Mouse (Mus musculus) heart, adult 2 months (tissue): ENCODE measurements around the gene Tenm4. TPM values are rescaled to one million over a fixed set of nuclear protein-coding genes. Genes with fewer than 3 reads are reported as not detected.

Experiments used
- DNase-seq, 2 experiments: peaks; one replicate each; pipeline ENCODE4 v3.0.0; 2021
- H3K27ac ChIP-seq: fragments of 200-600 bp; 2 replicates; pipeline ENCODE4 v1.8.1; 2022
- H3K27me3 ChIP-seq: fragments of 200-500 bp; 2 replicates; pipeline ENCODE4 v1.6.1; 2012; ENCODE audit warnings: mild to moderate bottlenecking, low read length, inconsistent platforms, mixed read lengths; ENCODE audit not compliant: control insufficient read depth, insufficient read depth
- H3K36me3 ChIP-seq: fragments of 200-500 bp; 2 replicates; pipeline ENCODE4 v1.6.1; 2012; ENCODE audit warnings: low read length, inconsistent platforms; ENCODE audit not compliant: control insufficient read depth, insufficient read depth
- H3K4me1 ChIP-seq: fragments of 200-500 bp; 2 replicates; pipeline ENCODE4 v1.6.1; 2011; ENCODE audit warnings: low read length; ENCODE audit not compliant: control insufficient read depth, insufficient read depth
- H3K4me3 ChIP-seq: fragments of 200-600 bp; 2 replicates; pipeline ENCODE4 v1.8.1; 2022
- H3K79me2 ChIP-seq: fragments of 200-500 bp; replicated peaks from 2 replicates; pipeline ENCODE4 v1.6.1; 2012; ENCODE audit warnings: mild to moderate bottlenecking, inconsistent platforms, low read length, moderate library complexity, mixed read lengths; ENCODE audit not compliant: control insufficient read depth, insufficient read depth
- H3K9ac ChIP-seq: fragments of 200-500 bp; 2 replicates; pipeline ENCODE4 v1.6.1; 2012; ENCODE audit warnings: low read depth, mild to moderate bottlenecking, control low read depth, inconsistent platforms, low read length, mixed read lengths
- CTCF ChIP-seq: fragments of 200-600 bp; IDR thresholded peaks from 2 replicates; pipeline ENCODE4 v1.8.1; 2022; ENCODE audit warnings: antibody characterized with exemption, mild to moderate bottlenecking, moderate library complexity
- EP300 ChIP-seq: fragments of 200-500 bp; IDR thresholded peaks from 2 replicates; pipeline ENCODE4 v1.6.1; 2011; ENCODE audit warnings: low read depth, low read length, control low read depth; ENCODE audit not compliant: insufficient read depth
- POLR2A ChIP-seq: fragments of 200-500 bp; IDR thresholded peaks from 2 replicates; pipeline ENCODE4 v1.6.1; 2011; ENCODE audit warnings: mild to moderate bottlenecking, low read depth, low read length, control low read depth; ENCODE audit not compliant: insufficient read depth
- WGBS: fragments of 180-500 bp; shearing (Covaris S2); methylation state at CpG from one replicate; pipeline ENCODE4 v1.1.7; 2018; 5-methylcytosine and 5-hydroxymethylcytosine counted together
- intact Hi-C: fragments of 180-260 bp; cut with DNase I; formaldehyde crosslinking; loops from one replicate; pipeline ENCODE4 v1.15.1; 2025
- polyA plus RNA-seq: library from polyadenylated mRNA; depleted of rRNA; stranded (reverse); fragments of >200 nt; gene quantifications from 2 replicates; pipeline ENCODE4 v1.2.3, GENCODE M21; 2012
- total RNA-seq, 2 experiments: library from RNA; stranded (reverse); gene quantifications; 2 replicates each; pipeline ENCODE4 v1.2.3; 2021

The Tenm4 gene
- total and polyA plus RNA-seq, 3 experiments, result 0.34 to 1.3 (median 0.74) TPM

- H3K9ac ChIP-seq, result no peak overlapping the region
- no peaks in the 10 kb centered on the region for H3K4me1 ChIP-seq
- H3K79me2 ChIP-seq, result no peaks in the 10 kb centered on the region
- H3K27ac ChIP-seq, result no peak overlapping the region
- 81% methylated on average over 6 of the region's 6 CpGs for WGBS
- no peaks in the 10 kb centered on the region for H3K27me3 ChIP-seq
- no peak for TF ChIP-seq POLR2A
- TF ChIP-seq EP300, result no peak
- TF ChIP-seq CTCF, result no peak
- H3K4me3 ChIP-seq, result no peak overlapping the region
- DNase-seq, result no peak
- intact Hi-C loops, result no loop called here
- H3K36me3 ChIP-seq, result no peaks in the 10 kb centered on the region
Observed at GRCm38 (mm10) chr7:96390034-96390670, 219.1 kb downstream of the Tenm4 start.

DNA sequence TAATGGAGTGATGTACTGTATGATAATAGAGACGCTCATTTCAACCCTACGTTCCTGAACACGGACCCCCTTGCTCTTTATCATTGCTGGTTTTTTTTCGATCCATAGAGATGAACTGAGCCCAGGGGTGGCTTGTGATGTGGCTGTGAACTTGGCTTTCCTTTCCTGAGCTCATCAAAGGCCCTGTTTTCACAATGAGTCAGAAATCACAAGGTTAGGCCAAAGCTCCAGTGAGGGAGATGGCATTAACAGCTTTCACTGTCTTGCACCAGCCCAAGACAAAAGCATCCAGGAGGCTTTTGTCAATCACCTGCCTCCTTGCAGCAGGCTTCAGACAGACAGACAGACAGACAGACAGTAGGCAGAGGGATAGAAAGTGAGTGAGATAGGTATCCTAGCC, 219.8 kb downstream of the Tenm4 start:
- H3K4me1 ChIP-seq, result no peaks in the 10 kb centered on the region
- DNase-seq, result no peak
- intact Hi-C loops, result no loop called here
- H3K27me3 ChIP-seq, result no peaks in the 10 kb centered on the region
- WGBS, result 90% methylated on average over 4 of the region's 4 CpGs
- no peaks in the 10 kb centered on the region for H3K36me3 ChIP-seq
- no peak overlapping the region for H3K27ac ChIP-seq
- H3K9ac ChIP-seq, result no peak overlapping the region
- H3K4me3 ChIP-seq, result no peak overlapping the region
- no peak for TF ChIP-seq EP300
- TF ChIP-seq POLR2A, result no peak
- TF ChIP-seq CTCF, result no peak
- no peaks in the 10 kb centered on the region for H3K79me2 ChIP-seq

- intact Hi-C loops, result no loop called here
Observed at GRCm38 (mm10) chr7:96391797-96392472, 220.9 kb downstream of the Tenm4 start.

DNA sequence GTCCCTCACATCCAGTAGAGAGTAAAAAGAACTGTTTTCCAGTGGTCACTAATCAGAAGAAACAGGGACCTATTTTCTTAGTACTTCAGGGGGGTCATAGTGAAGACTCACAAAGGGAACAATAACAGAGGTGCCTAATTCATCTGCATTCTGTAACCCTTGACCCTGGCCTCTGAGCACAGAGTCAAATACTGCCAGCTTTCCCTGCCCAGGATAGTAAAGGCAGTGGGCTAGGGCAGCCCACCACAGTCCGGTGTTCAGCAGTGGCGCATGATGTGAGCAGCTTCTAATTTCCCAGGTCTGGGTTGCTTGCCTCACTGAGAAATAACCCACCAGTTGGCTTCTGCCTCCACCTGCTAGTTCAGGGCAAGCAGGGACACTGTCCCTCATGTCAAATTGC, 221.6 kb downstream of the Tenm4 start:
- TF ChIP-seq POLR2A (no peak), EP300 (no peak), CTCF (no peak)
- no peaks in the 10 kb centered on the region for H3K79me2 ChIP-seq
- H3K4me1 ChIP-seq, result no peaks in the 10 kb centered on the region
- 91% methylated on average over 2 of the region's 2 CpGs for WGBS
- H3K9ac ChIP-seq, result no peak overlapping the region
- no peaks in the 10 kb centered on the region for H3K27me3 ChIP-seq
- DNase-seq, result no peak
- no peak overlapping the region for H3K27ac ChIP-seq
- H3K4me3 ChIP-seq, result no peak overlapping the region
- intact Hi-C loops, result no loop called here
- H3K36me3 ChIP-seq, result no peaks in the 10 kb centered on the region

More at GRCm38 (mm10) chr7:96391797-96392472, 220.9 kb downstream of the Tenm4 start:
- Histone ChIP-seq H3K9ac (no peak overlapping the region), H3K79me2 (no peaks in the 10 kb centered on the region), H3K36me3 (no peaks in the 10 kb centered on the region), H3K4me1 (no peaks in the 10 kb centered on the region), H3K27ac (no peak overlapping the region), H3K27me3 (no peaks in the 10 kb centered on the region), H3K4me3 (no peak overlapping the region)
- 91% methylated on average over 6 of the region's 6 CpGs for WGBS
- DNase-seq, result no peak
- TF ChIP-seq POLR2A (no peak), CTCF (no peak), EP300 (no peak)

DNA sequence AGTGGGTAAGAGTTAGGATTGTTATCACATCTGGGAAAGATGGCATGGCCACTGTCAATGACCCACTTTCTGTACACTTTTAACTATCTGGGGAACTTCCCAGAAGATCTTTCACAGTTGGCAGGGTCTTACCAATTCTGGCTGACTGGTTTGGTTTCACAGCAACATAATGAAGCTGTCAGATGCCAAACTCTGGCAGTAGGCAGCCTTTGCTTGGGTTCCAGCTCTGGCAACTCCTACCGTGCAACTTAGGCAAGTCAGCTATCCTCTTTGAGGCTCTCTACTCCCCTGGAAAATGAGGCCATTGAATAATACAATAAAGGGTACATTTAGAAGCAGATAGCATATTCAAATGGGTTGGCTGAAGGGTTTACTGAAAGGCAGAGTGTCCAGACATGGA, 226.9 kb downstream of the Tenm4 start:
- intact Hi-C loops, result no loop called here
- H3K27ac ChIP-seq, result no peak overlapping the region
- WGBS, result 53% methylated on average over 1 of the region's 1 CpGs
- no peak for DNase-seq
- no peak overlapping the region for H3K4me3 ChIP-seq
- H3K79me2 ChIP-seq, result no peaks in the 10 kb centered on the region
- no peaks in the 10 kb centered on the region for H3K27me3 ChIP-seq
- no peaks in the 10 kb centered on the region; the same call in 1 of the 2 replicates for H3K4me1 ChIP-seq
- no peak overlapping the region for H3K9ac ChIP-seq
- TF ChIP-seq EP300 (no peak), POLR2A (no peak), CTCF (no peak)
- H3K36me3 ChIP-seq, result no peaks in the 10 kb centered on the region

DNA sequence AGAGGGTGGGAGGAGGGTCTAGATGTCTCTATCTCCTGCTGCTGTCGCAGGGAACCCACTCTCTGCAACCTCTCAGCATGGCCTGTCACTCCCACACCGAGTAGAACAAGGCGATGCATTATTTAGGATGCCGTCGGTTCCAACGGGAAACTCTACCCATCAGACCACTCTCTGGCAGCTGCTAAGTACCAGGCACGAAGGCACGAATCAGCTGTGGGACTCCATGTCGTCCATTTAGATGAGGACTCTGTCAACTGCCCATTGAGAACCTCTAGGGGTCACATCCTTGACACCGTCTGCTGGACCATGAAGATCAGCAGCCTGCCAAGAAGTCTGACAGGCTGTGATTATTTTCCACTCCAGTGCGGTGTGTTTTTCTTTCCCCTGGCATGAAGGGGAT, 229.4 kb downstream of the Tenm4 start:
- TF ChIP-seq EP300, result no peak
- TF ChIP-seq POLR2A, result no peak
- no peak for TF ChIP-seq CTCF
- no peak overlapping the region for H3K4me3 ChIP-seq
- H3K79me2 ChIP-seq, result no peaks in the 10 kb centered on the region
- H3K9ac ChIP-seq, result no peak overlapping the region
- no peaks in the 10 kb centered on the region; the same call in 1 of the 2 replicates for H3K4me1 ChIP-seq
- H3K36me3 ChIP-seq, result no peaks in the 10 kb centered on the region
- 25% methylated on average over 11 of the region's 11 CpGs for WGBS
- no peak overlapping the region for H3K27ac ChIP-seq
- intact Hi-C loops, result no loop called here
- no peak for DNase-seq
- H3K27me3 ChIP-seq, result no peaks in the 10 kb centered on the region
